Mouse (Mus musculus) liver, embryonic 11.5 days (tissue): ENCODE data around the gene Mybpc1. TPM values are rescaled to one million over a fixed set of nuclear protein-coding genes. Genes with fewer than 3 reads are reported as not detected.

Experiments
- ATAC-seq: fragments of 200-750 bp; cut with Nextera tagmentation; replicated peaks from 2 replicates; pipeline ENCODE4 v1.8.0; 2017; ENCODE audit warnings: moderate number of reproducible peaks, mild to moderate bottlenecking, moderate TSS enrichment, moderate library complexity; ENCODE audit not compliant: low FRiP score
- DNase-seq: peaks from one replicate; pipeline ENCODE4 v3.0.0-alpha.2; 2017; ENCODE audit warnings: low spot score
- H3K27ac ChIP-seq: fragments of 300-500 bp; sonication (generic); 2 replicates; pipeline ENCODE4 v1.5.1; 2014; ENCODE audit warnings: mild to moderate bottlenecking, low read depth, low read length, control low read depth
- H3K27me3 ChIP-seq: fragments of 300-500 bp; sonication (generic); replicated peaks from 2 replicates; pipeline ENCODE4 v1.6.1; 2014; ENCODE audit warnings: low read length, mixed read lengths; ENCODE audit not compliant: control insufficient read depth, insufficient read depth
- H3K36me3 ChIP-seq: fragments of 300-500 bp; sonication (generic); 2 replicates; pipeline ENCODE4 v1.6.1; 2014; ENCODE audit warnings: mild to moderate bottlenecking, low read length, moderate library complexity, mixed read lengths; ENCODE audit not compliant: control insufficient read depth, insufficient read depth
- H3K4me1 ChIP-seq: fragments of 300-500 bp; sonication (generic); replicated peaks from 2 replicates; pipeline ENCODE4 v1.6.1; 2014; ENCODE audit warnings: low read length, mixed read lengths; ENCODE audit not compliant: control insufficient read depth, insufficient read depth
- H3K4me2 ChIP-seq: fragments of 300-500 bp; sonication (generic); 2 replicates; pipeline ENCODE4 v1.6.1; 2014; ENCODE audit warnings: mild to moderate bottlenecking, control low read depth, moderate library complexity
- H3K4me3 ChIP-seq: fragments of 300-500 bp; sonication (generic); 2 replicates; pipeline ENCODE4 v1.5.1; 2014; ENCODE audit warnings: low read depth, low read length, control low read depth
- H3K9ac ChIP-seq: fragments of 300-500 bp; sonication (generic); 2 replicates; pipeline ENCODE4 v1.6.1; 2014; ENCODE audit warnings: low read depth, low read length, control low read depth
- H3K9me3 ChIP-seq: fragments of 300-500 bp; sonication (generic); 2 replicates; pipeline ENCODE4 v1.6.1; 2016; ENCODE audit warnings: low read length, inconsistent platforms, mixed read lengths; ENCODE audit not compliant: control insufficient read depth
- WGBS: fragments of 180-500 bp; shearing (Covaris S2); extraction: QIAGEN DNeasy Blood & Tissue Kit; methylation state at CpG from one replicate; pipeline ENCODE4 v1.1.7; 2014; 5-methylcytosine and 5-hydroxymethylcytosine counted together
- polyA plus RNA-seq: library from polyadenylated mRNA; unstranded; fragments of >200 nt; fragmentation: Nextera tagmentation; extraction: Ambion mirVana; gene quantifications from 2 replicates; pipeline ENCODE4 v1.2.1, GENCODE M21; 2014

The Mybpc1 gene
- polyA plus RNA-seq, 1 experiment from 2014 or later: 0.10 TPM

DNA sequence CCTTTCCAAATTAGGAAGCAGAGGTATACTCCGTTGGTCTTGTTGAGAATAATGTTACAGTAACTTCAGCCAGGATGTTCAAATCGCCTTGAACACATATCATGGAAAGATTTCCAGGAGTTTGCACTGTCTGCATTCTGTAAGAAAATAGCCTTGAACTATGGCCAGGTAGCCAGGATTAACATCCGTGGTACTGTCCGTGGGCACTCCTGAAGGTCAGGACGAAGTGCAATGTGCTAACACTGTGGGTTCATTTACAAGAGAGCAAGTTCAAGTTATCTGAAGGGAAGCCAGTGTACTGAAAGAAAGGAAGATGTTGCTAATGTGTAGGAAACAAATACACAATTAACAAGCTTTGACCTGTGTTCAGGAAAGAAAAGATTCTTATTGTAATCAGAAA is 24.2 kb downstream of the Mybpc1 start:
- no peak for ATAC-seq

GRCm38 (mm10) chr10:88578651-88579050 is 26.3 kb downstream of the Mybpc1 start:
- Histone ChIP-seq H3K27me3 (no peaks in the 10 kb centered on the region), H3K9ac (no peak overlapping the region), H3K36me3 (no peaks in the 10 kb centered on the region), H3K4me1 (no peaks in the 10 kb centered on the region), H3K9me3 (no peaks in the 10 kb centered on the region), H3K4me3 (no peak overlapping the region), H3K4me2 (no peak overlapping the region), H3K27ac (no peak overlapping the region)
- ATAC-seq: no peak
- DNase-seq: no peak
- 61% methylated on average over 4 of the region's 4 CpGs for WGBS

More for the DNA sequence above, 24.2 kb downstream of the Mybpc1 start:
- 81% methylated on average over 5 of the region's 5 CpGs for WGBS
- H3K27me3 ChIP-seq: no peaks in the 10 kb centered on the region
- H3K4me1 ChIP-seq: no peaks in the 10 kb centered on the region
- H3K27ac ChIP-seq: no peak overlapping the region
- DNase-seq: no peak
- H3K9me3 ChIP-seq: no peaks in the 10 kb centered on the region
- H3K4me2 ChIP-seq: no peak overlapping the region
- no peaks in the 10 kb centered on the region for H3K36me3 ChIP-seq
- no peak overlapping the region for H3K4me3 ChIP-seq
- H3K9ac ChIP-seq: no peak overlapping the region

- Histone ChIP-seq H3K36me3 (no peaks in the 10 kb centered on the region), H3K27me3 (no peaks in the 10 kb centered on the region), H3K9me3 (no peaks in the 10 kb centered on the region), H3K9ac (no peak overlapping the region), H3K4me1 (no peaks in the 10 kb centered on the region), H3K4me2 (no peak overlapping the region), H3K4me3 (no peak overlapping the region), H3K27ac (no peak overlapping the region)
- 84% methylated on average over 8 of the region's 8 CpGs for WGBS
- DNase-seq (no peak), ATAC-seq (no peak)
Measured at GRCm38 (mm10) chr10:88574115-88574635, 30.8 kb downstream of the Mybpc1 start.

DNA sequence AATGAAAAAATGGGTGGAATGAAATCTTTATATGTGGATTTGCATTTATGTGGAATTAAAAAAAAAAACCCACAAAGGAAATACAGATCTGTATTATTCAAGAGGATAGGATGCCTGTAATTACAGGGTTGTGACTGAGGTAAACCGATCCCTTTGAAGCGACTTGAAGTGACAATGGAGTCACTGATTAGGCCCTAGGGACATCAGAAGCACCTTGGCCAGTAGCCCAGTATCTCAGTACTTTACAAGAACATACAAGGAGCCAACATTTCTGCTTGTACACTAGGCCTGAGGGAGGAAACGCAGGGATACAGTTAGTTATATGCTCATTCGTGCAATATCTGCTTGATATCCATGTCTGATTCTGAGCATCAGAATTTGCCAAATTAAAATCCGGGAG is 32.8 kb downstream of the Mybpc1 start:
- Histone ChIP-seq H3K36me3 (no peaks in the 10 kb centered on the region), H3K4me1 (no peaks in the 10 kb centered on the region), H3K4me2 (no peak overlapping the region), H3K9me3 (no peaks in the 10 kb centered on the region), H3K27ac (no peak overlapping the region), H3K4me3 (no peak overlapping the region), H3K9ac (no peak overlapping the region), H3K27me3 (no peaks in the 10 kb centered on the region)
- ATAC-seq (no peak), DNase-seq (no peak)
- 82% methylated on average over 5 of the region's 5 CpGs for WGBS

- ATAC-seq (no peak), DNase-seq (no peak)
- Histone ChIP-seq H3K9me3 (no peaks in the 10 kb centered on the region), H3K4me2 (no peak overlapping the region), H3K4me1 (no peaks in the 10 kb centered on the region), H3K4me3 (no peak overlapping the region), H3K27me3 (no peaks in the 10 kb centered on the region), H3K36me3 (no peaks in the 10 kb centered on the region), H3K27ac (no peak overlapping the region), H3K9ac (no peak overlapping the region)
- 81% methylated on average over 6 of the region's 6 CpGs for WGBS
Measured at GRCm38 (mm10) chr10:88557046-88557445, 47.9 kb downstream of the Mybpc1 start.

- no peak for DNase-seq
- ATAC-seq: no peak
- 92% methylated on average over 2 of the region's 2 CpGs for WGBS
- H3K4me2 ChIP-seq: no peak overlapping the region
- H3K27me3 ChIP-seq: no peaks in the 10 kb centered on the region
- H3K27ac ChIP-seq: no peak overlapping the region
- H3K4me1 ChIP-seq: no peaks in the 10 kb centered on the region
- H3K9me3 ChIP-seq: no peaks in the 10 kb centered on the region
- no peak overlapping the region for H3K4me3 ChIP-seq
- no peaks in the 10 kb centered on the region for H3K36me3 ChIP-seq
- no peak overlapping the region for H3K9ac ChIP-seq
Measured at GRCm38 (mm10) chr10:88552738-88553137, 52.2 kb downstream of the Mybpc1 start.

- ATAC-seq: no peak
- 86% methylated on average over 3 of the region's 3 CpGs for WGBS
Measured at GRCm38 (mm10) chr10:88550225-88550624, 54.7 kb downstream of the Mybpc1 start.

GRCm38 (mm10) chr10:88547635-88548034 is 57.3 kb downstream of the Mybpc1 start:
- 32% methylated on average over 2 of the region's 2 CpGs for WGBS
- H3K4me3 ChIP-seq: no peak overlapping the region

More at GRCm38 (mm10) chr10:88550225-88550624, 54.7 kb downstream of the Mybpc1 start:
- H3K27me3 ChIP-seq: no peaks in the 10 kb centered on the region
- no peak overlapping the region for H3K27ac ChIP-seq
- no peaks in the 10 kb centered on the region for H3K36me3 ChIP-seq
- H3K4me2 ChIP-seq: no peak overlapping the region
- H3K4me3 ChIP-seq: no peak overlapping the region
- no peak overlapping the region for H3K9ac ChIP-seq
- no peaks in the 10 kb centered on the region for H3K9me3 ChIP-seq
- no peak for DNase-seq
- no peaks in the 10 kb centered on the region for H3K4me1 ChIP-seq

GRCm38 (mm10) chr10:88530631-88531030 is 74.3 kb downstream of the Mybpc1 start:
- ATAC-seq: no peak
- Histone ChIP-seq H3K4me2 (no peak overlapping the region), H3K27ac (no peak overlapping the region), H3K4me3 (no peak overlapping the region), H3K27me3 (no peaks in the 10 kb centered on the region), H3K9me3 (no peaks in the 10 kb centered on the region), H3K4me1 (no peaks in the 10 kb centered on the region), H3K9ac (no peak overlapping the region), H3K36me3 (no peaks in the 10 kb centered on the region)
- 63% methylated on average over 5 of the region's 5 CpGs for WGBS
- no peak for DNase-seq

More at GRCm38 (mm10) chr10:88547635-88548034, 57.3 kb downstream of the Mybpc1 start:
- H3K9ac ChIP-seq: no peak overlapping the region
- no peak for DNase-seq
- H3K4me1 ChIP-seq: no peaks in the 10 kb centered on the region
- H3K9me3 ChIP-seq: no peaks in the 10 kb centered on the region
- H3K27me3 ChIP-seq: no peaks in the 10 kb centered on the region
- no peaks in the 10 kb centered on the region for H3K36me3 ChIP-seq
- no peak for ATAC-seq
- no peak overlapping the region for H3K4me2 ChIP-seq
- H3K27ac ChIP-seq: no peak overlapping the region
